ENCODE assay signal across 8 mouse cellular contexts in the genomic region with DNA sequence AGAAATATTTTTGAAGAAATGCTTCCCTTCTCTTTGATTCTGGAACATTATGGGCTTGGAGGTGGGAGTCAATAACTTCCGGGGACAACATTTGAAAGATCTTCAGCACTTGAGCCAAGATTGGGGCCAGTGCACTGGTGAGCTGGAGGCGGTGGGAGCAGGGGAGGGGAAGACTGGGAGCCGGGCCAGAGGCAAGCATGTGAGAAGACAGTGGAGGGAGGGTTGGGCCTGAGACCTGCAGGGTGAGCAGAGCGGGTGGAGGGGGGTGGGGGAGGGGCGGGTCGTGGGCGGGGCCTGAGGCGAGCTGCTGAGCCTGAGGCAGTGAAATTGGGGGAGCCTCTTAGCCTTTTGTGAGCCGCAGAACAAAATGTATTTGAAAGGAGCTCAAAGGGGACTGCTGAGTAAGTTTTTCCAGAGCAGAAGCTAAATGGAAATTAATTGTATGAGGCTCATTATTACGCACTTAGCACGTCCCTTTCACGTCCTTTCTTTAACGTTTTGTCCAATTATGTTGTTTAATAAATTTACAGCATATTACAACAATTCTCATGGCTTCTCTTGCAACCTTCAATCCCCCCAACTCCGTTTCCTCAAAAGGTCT.
DNase-seq lines count a peak whose midpoint lies in the region; ATAC-seq and TF ChIP-seq lines count a peak whose summit lies in the region.

No protein-coding gene starts in this region.

- no peaks in the 10 kb centered on the region for H3K36me3 ChIP-seq in lung, embryonic 14.5 days (ENCODE audit: insufficient read depth)
- H3K36me3 ChIP-seq in forebrain, embryonic 10.5 days (replicated peaks): 0 out of 2 replicates have a peak, but pooled peaks cover 2% of the 10 kb centered on the region
- no peaks in the 10 kb centered on the region for H3K36me3 ChIP-seq in kidney, adult 2 months (ENCODE audit: control insufficient read depth, insufficient read depth, low read length)
- H3K36me3 ChIP-seq in liver, embryonic 16.5 days (ENCODE audit: control insufficient read depth, insufficient read depth): no peaks in the 10 kb centered on the region

- peak; percentile 98 for ATAC-seq in lung, embryonic 14.5 days (ENCODE audit: insufficient read depth)
- peak; percentile 55 for ATAC-seq in liver, embryonic 16.5 days (ENCODE audit: low read depth)

- no peak for TF ChIP-seq CTCF in lung, embryonic 14.5 days (IDR thresholded peaks at IDR 0.05; ENCODE audit: low read depth)
- TF ChIP-seq CTCF in kidney, adult 2 months (conservative IDR thresholded peaks at IDR 0.05; ENCODE audit: insufficient read depth, insufficient read length, low read depth, low read length): no peak

- TF ChIP-seq POLR2A in kidney, adult 2 months (IDR thresholded peaks at IDR 0.05; ENCODE audit: low read depth, low read length): no peak

- peak overlapping the region; percentile 36; the same call in 1 of the 2 replicates for H3K27ac ChIP-seq in lung, embryonic 14.5 days (ENCODE audit: low read depth)
- H3K27ac ChIP-seq in forebrain, embryonic 10.5 days: peak overlapping the region; percentile 62
- H3K27ac ChIP-seq in kidney, adult 2 months (ENCODE audit: insufficient read depth, low read depth, low read length): no peak overlapping the region
- H3K27ac ChIP-seq in liver, embryonic 16.5 days (ENCODE audit: low read length): no peak overlapping the region

- no peaks in the 10 kb centered on the region for H3K27me3 ChIP-seq in lung, embryonic 14.5 days (ENCODE audit: insufficient read depth, low read length)
- H3K27me3 ChIP-seq in forebrain, embryonic 10.5 days (ENCODE audit: poor library complexity, severe bottlenecking): peaks cover 51% of the 10 kb centered on the region
- H3K27me3 ChIP-seq in kidney, adult 2 months (replicated peaks; ENCODE audit: control insufficient read depth, insufficient read depth, low read length): no peaks in the 10 kb centered on the region
- H3K27me3 ChIP-seq in liver, embryonic 16.5 days (ENCODE audit: control insufficient read depth, insufficient read depth, low read depth, low read length): no peaks in the 10 kb centered on the region

- no peak overlapping the region for H3K4me2 ChIP-seq in lung, embryonic 14.5 days
- H3K4me2 ChIP-seq in liver, embryonic 16.5 days (ENCODE audit: low read depth, low read length): no peak overlapping the region

- H3K9ac ChIP-seq in lung, embryonic 14.5 days: no peak overlapping the region
- no peak overlapping the region for H3K9ac ChIP-seq in liver, embryonic 16.5 days (ENCODE audit: low read depth, low read length)

- H3K4me3 ChIP-seq in lung, embryonic 14.5 days (ENCODE audit: low read depth, low read length): no peak overlapping the region
- H3K4me3 ChIP-seq in forebrain, embryonic 10.5 days: no peak overlapping the region; the same call in 1 of the 2 replicates
- H3K4me3 ChIP-seq in kidney, adult 2 months (ENCODE audit: insufficient read depth, low read depth, low read length): no peak overlapping the region
- no peak overlapping the region for H3K4me3 ChIP-seq in liver, embryonic 16.5 days (ENCODE audit: low read depth, low read length)

- H3K4me1 ChIP-seq in lung, embryonic 14.5 days (ENCODE audit: insufficient read depth): no peaks in the 10 kb centered on the region
- H3K4me1 ChIP-seq in forebrain, embryonic 10.5 days: peaks cover 17% of the 10 kb centered on the region
- H3K4me1 ChIP-seq in kidney, adult 2 months (ENCODE audit: control insufficient read depth, insufficient read depth, low read length): no peaks in the 10 kb centered on the region
- peaks cover 2% of the 10 kb centered on the region for H3K4me1 ChIP-seq in liver, embryonic 16.5 days (ENCODE audit: control insufficient read depth, low read depth, low read length)

- H3K9me3 ChIP-seq in lung, embryonic 14.5 days (ENCODE audit: low read depth, low read length): peaks cover 5% of the 10 kb centered on the region; the same call in 1 of the 2 replicates
- H3K9me3 ChIP-seq in forebrain, embryonic 10.5 days: peaks cover 10% of the 10 kb centered on the region
- no peaks in the 10 kb centered on the region for H3K9me3 ChIP-seq in liver, embryonic 16.5 days (replicated peaks; ENCODE audit: control insufficient read depth, low read length)

- DNase-seq in lung, embryonic 14.5 days: peak; percentile 82
- no peak for DNase-seq in lung, postnatal 25 days (ENCODE audit: low spot score)
- peak; percentile 73 for DNase-seq in forebrain, embryonic 10.5 days (ENCODE audit: extremely low spot score, low spot score)
- peak; percentile 22 for DNase-seq in kidney, adult 2 months
- DNase-seq in retina, postnatal 1 day: peak; percentile 84
- no peak for DNase-seq in urinary bladder, adult 18-20 months (ENCODE audit: low spot score in 2 of 2)
- DNase-seq in spleen, postnatal 36 days (ENCODE audit: low spot score in 2 of 2): no peak

- WGBS in lung, embryonic 14.5 days: 19% methylated on average over 14 of the region's 14 CpGs
- WGBS in forebrain, embryonic 10.5 days: 13% methylated on average over 14 of the region's 14 CpGs
- 28% methylated on average over 13 of the region's 14 CpGs for WGBS in kidney, adult 2 months
- WGBS in liver, embryonic 16.5 days (ENCODE audit: insufficient replicate concordance): 50% methylated on average over 12 of the region's 14 CpGs

Comparison
In these comparisons a context has a peak if more than half of its experiments do, and no peak if none do; other contexts are left out.
1. DNase-seq: peak in lung, embryonic 14.5 days (single experiment), forebrain, embryonic 10.5 days (single experiment), kidney, adult 2 months (single experiment) and retina, postnatal 1 day (single experiment); none in lung, postnatal 25 days (single experiment), urinary bladder, adult 18-20 months (0 of 2) and spleen, postnatal 36 days (0 of 2).
2. H3K27ac ChIP-seq: peak in lung, embryonic 14.5 days (single experiment) and forebrain, embryonic 10.5 days (single experiment); none in kidney, adult 2 months (single experiment) and liver, embryonic 16.5 days (single experiment).